Mouse (Mus musculus): ENCODE measurements at regions not wholly inside any gene's neighbourhood (a gene's known extent, or its start where the extent isn't known, plus 50 kb on each side); places are given as distances from the start of the nearest gene placed in this dataset.
"Not testable (repeated sequence)": the region's sequence is repeated elsewhere in the genome, so short reads cannot be mapped to it uniquely, and the experiment has no call there.

DNA sequence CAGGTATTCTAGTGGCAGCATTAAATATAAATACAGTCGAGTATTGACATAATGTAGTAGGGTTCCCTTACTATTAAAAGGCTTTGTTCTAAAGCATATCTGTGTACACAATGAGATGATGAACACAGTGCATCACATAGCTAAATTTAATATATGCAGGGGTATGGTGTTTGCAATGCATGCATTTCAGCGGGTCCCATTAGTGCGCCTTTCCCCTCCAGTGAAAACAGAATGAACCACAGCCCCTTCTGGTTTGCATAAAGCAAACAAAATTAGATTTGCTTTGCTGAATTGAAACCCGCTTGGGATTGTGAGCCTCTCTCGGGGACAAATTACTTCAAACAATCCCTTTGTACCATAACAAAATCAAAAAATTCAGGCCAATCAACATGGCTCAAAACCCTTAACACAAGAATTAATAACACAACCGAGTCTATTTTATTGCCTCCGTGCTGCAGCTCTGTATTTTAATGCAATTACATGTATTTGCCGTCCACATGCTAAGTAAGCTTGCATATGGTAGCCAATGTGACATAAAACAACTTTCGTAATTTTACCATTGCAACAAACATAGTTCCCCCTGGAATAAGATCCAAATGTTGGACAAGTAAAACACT is 562.6 kb upstream of the Pou3f2 start:
- Histone ChIP-seq H3K27ac (ENCODE audit: insufficient read depth, low read length) (no peak overlapping the region), H3K4me3 (replicated peaks; ENCODE audit: insufficient read depth, low read depth, low read length) (no peak overlapping the region)

DNA sequence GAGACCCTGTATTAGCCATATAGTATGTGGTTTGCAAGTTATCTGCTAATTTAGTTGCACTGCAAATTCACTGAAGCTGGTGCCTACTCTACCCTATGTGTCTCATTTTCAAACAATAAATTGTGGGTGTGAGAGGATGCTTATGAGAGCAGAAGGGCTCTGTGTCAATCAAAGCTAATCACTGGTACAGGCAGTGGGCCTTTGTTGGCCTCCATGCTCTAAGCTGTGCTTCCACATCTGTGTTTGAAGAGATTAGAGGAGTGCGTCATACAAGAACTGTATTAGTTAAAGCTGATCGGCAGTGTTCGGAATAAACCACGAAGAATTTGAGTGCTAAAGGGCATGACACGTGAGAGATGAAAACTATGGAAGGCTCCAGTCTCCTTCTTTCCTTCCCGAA is 549.6 kb upstream of the Pou3f2 start:
- DNase-seq: no peak
- no peaks in the 10 kb centered on the region for H3K27me3 ChIP-seq (ENCODE audit: control insufficient read depth, insufficient read depth, low read length)
- WGBS: 79% methylated on average over 6 of the region's 6 CpGs
- no peak overlapping the region for H3K4me3 ChIP-seq (replicated peaks; ENCODE audit: insufficient read depth, low read depth, low read length)
- H3K4me1 ChIP-seq (ENCODE audit: control insufficient read depth, insufficient read depth, low read length): no peaks in the 10 kb centered on the region
- no peak for TF ChIP-seq CTCF (IDR thresholded peaks at IDR 0.05; ENCODE audit: borderline replicate concordance, insufficient read depth, low read depth, low read length)
- no peak for TF ChIP-seq POLR2A (IDR thresholded peaks at IDR 0.05; ENCODE audit: borderline replicate concordance, insufficient read depth, low read length)
- H3K27ac ChIP-seq (ENCODE audit: insufficient read depth, low read length): no peak overlapping the region

More for the DNA sequence above, 562.6 kb upstream of the Pou3f2 start:
- WGBS: 65% methylated on average over 9 of the region's 9 CpGs
- TF ChIP-seq CTCF (IDR thresholded peaks at IDR 0.05; ENCODE audit: borderline replicate concordance, insufficient read depth, low read depth, low read length) (no peak), POLR2A (IDR thresholded peaks at IDR 0.05; ENCODE audit: borderline replicate concordance, insufficient read depth, low read length) (no peak)
- Histone ChIP-seq H3K4me1 (ENCODE audit: control insufficient read depth, insufficient read depth, low read length) (no peaks in the 10 kb centered on the region), H3K27me3 (ENCODE audit: control insufficient read depth, insufficient read depth, low read length) (no peaks in the 10 kb centered on the region)
- no peak for DNase-seq

DNA sequence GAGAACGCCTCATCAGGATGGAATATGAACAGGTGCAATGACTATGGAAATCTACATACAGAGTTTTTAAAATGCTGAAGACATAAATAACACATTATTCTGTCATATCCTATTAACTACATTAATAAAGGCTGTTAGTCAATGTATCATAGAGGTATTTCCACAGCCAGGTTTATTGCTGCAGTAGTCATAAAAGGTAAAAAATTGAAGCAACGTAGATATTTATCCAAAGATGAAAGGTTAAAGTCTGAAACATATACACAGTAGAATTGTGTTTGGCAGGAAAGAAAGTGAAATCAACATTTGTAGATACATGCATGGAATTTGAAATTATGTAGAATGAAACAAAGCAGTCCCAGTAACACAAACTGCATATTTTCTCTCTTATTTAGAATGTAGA is 543.1 kb upstream of the Pou3f2 start:
- WGBS: 94% methylated on average over 2 of the region's 2 CpGs
- H3K4me3 ChIP-seq (replicated peaks; ENCODE audit: insufficient read depth, low read depth, low read length): no peak overlapping the region
- H3K4me1 ChIP-seq (ENCODE audit: control insufficient read depth, insufficient read depth, low read length): no peaks in the 10 kb centered on the region
- DNase-seq: no peak
- H3K27me3 ChIP-seq (ENCODE audit: control insufficient read depth, insufficient read depth, low read length): no peaks in the 10 kb centered on the region
- no peak overlapping the region for H3K27ac ChIP-seq (ENCODE audit: insufficient read depth, low read length)
- TF ChIP-seq POLR2A (IDR thresholded peaks at IDR 0.05; ENCODE audit: borderline replicate concordance, insufficient read depth, low read length) (no peak), CTCF (IDR thresholded peaks at IDR 0.05; ENCODE audit: borderline replicate concordance, insufficient read depth, low read depth, low read length) (no peak)

DNA sequence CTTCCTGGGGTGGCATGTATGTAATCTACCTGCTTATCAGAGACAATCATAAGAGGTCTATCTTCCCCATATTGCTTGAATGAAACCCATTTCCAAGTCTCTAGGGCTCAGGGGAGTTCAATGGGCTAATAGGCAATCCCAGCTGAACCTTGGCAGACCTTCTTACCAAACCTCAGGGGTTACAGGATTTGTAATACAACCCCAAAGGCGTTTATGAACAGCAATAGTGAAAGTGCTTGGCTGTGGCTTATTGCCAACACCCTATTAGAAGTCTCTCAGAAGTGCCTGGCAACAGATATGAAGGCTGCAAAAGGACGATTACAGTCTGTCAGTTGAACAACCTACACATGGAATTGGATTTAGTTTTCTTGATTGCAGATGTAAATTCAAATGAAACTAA is 534.0 kb upstream of the Pou3f2 start:
- no peak for TF ChIP-seq POLR2A (IDR thresholded peaks at IDR 0.05; ENCODE audit: borderline replicate concordance, insufficient read depth, low read length)
- no peak for TF ChIP-seq CTCF (IDR thresholded peaks at IDR 0.05; ENCODE audit: borderline replicate concordance, insufficient read depth, low read depth, low read length)

DNA sequence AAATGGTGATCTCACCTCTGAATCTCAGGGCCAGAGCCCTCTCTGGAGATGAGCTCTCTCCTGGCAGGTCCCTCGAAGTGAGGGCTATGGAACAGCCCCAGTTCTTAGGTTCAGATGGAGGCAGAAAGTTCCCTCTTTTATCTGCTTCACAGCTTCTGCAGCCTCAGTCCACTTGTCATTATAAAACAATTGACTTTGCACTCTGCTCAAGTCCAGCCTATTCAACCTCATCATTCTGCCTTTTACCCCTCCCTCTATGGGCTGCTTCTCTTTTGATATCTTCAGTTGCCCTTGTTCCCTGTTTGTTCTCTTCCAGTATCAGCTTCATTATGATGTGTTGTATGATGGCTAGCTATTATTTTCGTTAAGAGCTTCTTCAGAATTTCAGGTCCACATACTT is 522.2 kb upstream of the Pou3f2 start:
- Histone ChIP-seq H3K27ac (ENCODE audit: insufficient read depth, low read length) (no peak overlapping the region), H3K27me3 (ENCODE audit: control insufficient read depth, insufficient read depth, low read length) (no peaks in the 10 kb centered on the region), H3K4me3 (replicated peaks; ENCODE audit: insufficient read depth, low read depth, low read length) (no peak overlapping the region), H3K4me1 (ENCODE audit: control insufficient read depth, insufficient read depth, low read length) (no peaks in the 10 kb centered on the region)
- no peak for DNase-seq
- WGBS: 74% methylated on average over 2 of the region's 2 CpGs
- TF ChIP-seq POLR2A (IDR thresholded peaks at IDR 0.05; ENCODE audit: borderline replicate concordance, insufficient read depth, low read length): no peak
- no peak for TF ChIP-seq CTCF (IDR thresholded peaks at IDR 0.05; ENCODE audit: borderline replicate concordance, insufficient read depth, low read depth, low read length)

More for the DNA sequence above, 534.0 kb upstream of the Pou3f2 start:
- Histone ChIP-seq H3K4me1 (ENCODE audit: control insufficient read depth, insufficient read depth, low read length) (no peaks in the 10 kb centered on the region), H3K27me3 (ENCODE audit: control insufficient read depth, insufficient read depth, low read length) (no peaks in the 10 kb centered on the region), H3K27ac (ENCODE audit: insufficient read depth, low read length) (no peak overlapping the region), H3K4me3 (replicated peaks; ENCODE audit: insufficient read depth, low read depth, low read length) (no peak overlapping the region)
- no peak for DNase-seq
- WGBS: 6% methylated on average over 2 of the region's 2 CpGs

DNA sequence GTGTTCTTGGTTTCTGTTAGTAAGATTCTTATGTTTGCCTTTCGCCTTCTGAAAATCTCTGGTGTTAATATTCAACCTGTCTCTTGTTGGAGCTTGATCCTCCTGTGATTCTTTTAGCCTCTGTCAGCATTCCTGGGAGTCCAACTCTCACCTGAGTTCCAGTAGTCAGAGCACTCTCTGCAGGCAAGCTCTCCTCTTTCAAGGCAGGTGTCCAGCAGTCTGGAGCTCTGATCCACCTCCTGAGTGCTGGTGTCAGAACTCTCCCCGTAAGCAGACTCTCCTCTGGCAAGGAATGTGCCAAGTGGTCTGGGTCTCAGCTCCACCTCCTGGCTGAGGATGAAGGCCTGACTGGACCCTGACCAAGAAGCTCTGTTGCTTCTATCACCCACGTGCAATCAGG is 521.0 kb upstream of the Pou3f2 start:
- 59% methylated on average over 3 of the region's 3 CpGs for WGBS

DNA sequence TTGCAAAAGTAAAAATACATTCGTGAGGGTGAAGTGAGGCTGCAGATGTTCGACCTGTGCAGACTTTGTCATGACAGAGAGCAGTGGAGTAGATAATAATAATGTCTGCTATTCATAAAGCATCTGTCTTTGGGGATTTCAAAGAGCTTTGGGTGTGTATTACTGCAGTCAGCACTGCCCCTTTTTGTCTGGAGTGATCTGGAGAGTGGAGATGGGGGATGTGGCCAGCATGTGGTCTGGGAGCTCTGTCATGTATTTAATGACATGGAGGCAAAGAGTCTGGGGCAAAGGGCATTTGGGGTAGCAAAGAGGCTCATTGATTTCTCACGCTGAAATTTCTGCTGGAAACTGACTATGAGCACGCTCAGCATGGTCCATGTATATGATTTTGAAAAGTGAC is 510.8 kb upstream of the Pou3f2 start:
- no peak for TF ChIP-seq CTCF (IDR thresholded peaks at IDR 0.05; ENCODE audit: borderline replicate concordance, insufficient read depth, low read depth, low read length)
- no peak for TF ChIP-seq POLR2A (IDR thresholded peaks at IDR 0.05; ENCODE audit: borderline replicate concordance, insufficient read depth, low read length)
- H3K4me1 ChIP-seq (ENCODE audit: control insufficient read depth, insufficient read depth, low read length): no peaks in the 10 kb centered on the region
- WGBS: 12% methylated on average over 4 of the region's 4 CpGs
- no peak for DNase-seq
- no peak overlapping the region for H3K27ac ChIP-seq (ENCODE audit: insufficient read depth, low read length)
- no peak overlapping the region for H3K4me3 ChIP-seq (replicated peaks; ENCODE audit: insufficient read depth, low read depth, low read length)
- H3K27me3 ChIP-seq (ENCODE audit: control insufficient read depth, insufficient read depth, low read length): no peaks in the 10 kb centered on the region

More for the DNA sequence above, 521.0 kb upstream of the Pou3f2 start:
- H3K4me1 ChIP-seq (ENCODE audit: control insufficient read depth, insufficient read depth, low read length); DNase-seq; H3K27me3 ChIP-seq (ENCODE audit: control insufficient read depth, insufficient read depth, low read length); H3K27ac ChIP-seq (ENCODE audit: insufficient read depth, low read length); H3K4me3 ChIP-seq (replicated peaks; ENCODE audit: insufficient read depth, low read depth, low read length): not testable (repeated sequence)

DNA sequence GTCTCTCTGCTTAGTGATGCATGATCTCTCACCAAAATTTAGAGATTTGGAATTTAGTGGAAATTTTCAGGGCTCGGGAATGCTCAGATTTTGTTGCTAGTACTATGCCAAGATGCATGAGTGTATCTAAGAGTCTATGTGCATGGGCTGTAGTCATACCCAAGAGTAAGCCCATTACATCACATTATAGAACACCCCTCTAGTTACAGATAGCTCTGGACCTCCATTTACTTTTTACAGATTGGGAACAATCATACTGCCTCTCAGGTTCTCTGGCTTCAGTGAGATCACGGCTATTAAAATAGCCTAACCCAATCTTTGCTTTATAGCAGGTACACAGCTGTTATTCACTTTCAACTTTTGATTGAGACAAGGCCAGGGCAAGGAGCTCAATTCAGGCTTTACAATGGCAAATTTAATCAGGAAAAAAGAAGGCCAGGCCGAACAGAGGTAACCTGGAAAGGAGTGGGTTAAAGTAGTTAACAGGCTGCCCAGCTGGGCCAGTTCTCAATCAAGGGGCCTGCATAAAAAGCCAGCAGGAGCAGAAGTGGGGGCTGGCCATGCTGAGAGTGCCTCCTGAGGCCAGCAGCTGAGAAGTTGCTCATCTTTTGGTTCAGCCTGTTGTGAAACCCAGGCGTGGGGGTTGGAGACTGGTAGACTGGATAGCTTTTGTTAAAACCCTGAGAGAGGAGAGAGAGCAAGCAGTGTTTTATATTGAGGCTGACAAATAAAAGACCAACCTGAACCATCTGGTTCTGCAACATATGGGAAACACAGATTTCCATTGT is 509.2 kb upstream of the Pou3f2 start:
- Histone ChIP-seq H3K4me3 (replicated peaks; ENCODE audit: insufficient read depth, low read depth, low read length) (no peak overlapping the region), H3K27ac (ENCODE audit: insufficient read depth, low read length) (no peak overlapping the region), H3K27me3 (ENCODE audit: control insufficient read depth, insufficient read depth, low read length) (no peaks in the 10 kb centered on the region), H3K4me1 (ENCODE audit: control insufficient read depth, insufficient read depth, low read length) (no peaks in the 10 kb centered on the region)
- DNase-seq: no peak
- TF ChIP-seq POLR2A (IDR thresholded peaks at IDR 0.05; ENCODE audit: borderline replicate concordance, insufficient read depth, low read length): no peak
- no peak for TF ChIP-seq CTCF (IDR thresholded peaks at IDR 0.05; ENCODE audit: borderline replicate concordance, insufficient read depth, low read depth, low read length)
- 35% methylated on average over 4 of the region's 4 CpGs for WGBS

All from cerebellum, adult 2 months (tissue).